Mouse (Mus musculus) limb, embryonic 14.5 days (tissue): ENCODE data around the gene Trim7. TPM values are rescaled to one million over a fixed set of nuclear protein-coding genes. Genes with fewer than 3 reads are reported as not detected.
A peak's percentile ranks its signal among the peaks of the same experiment; 100 is the strongest.

Experiments used
- ATAC-seq: fragments of 200-750 bp; cut with Nextera tagmentation; 2 replicates; pipeline ENCODE4 v1.8.0; 2017; ENCODE audit warnings: low read depth, moderate number of reproducible peaks, moderate TSS enrichment; ENCODE audit not compliant: low FRiP score
- DNase-seq: peaks from one replicate; pipeline ENCODE4 v3.0.0-alpha.2; 2015; ENCODE audit warnings: low spot score
- H3K27ac ChIP-seq: fragments of 300-500 bp; sonication (generic); replicated peaks from 2 replicates; pipeline ENCODE4 v1.5.1; 2014; ENCODE audit warnings: low read depth, mild to moderate bottlenecking, low read length, moderate library complexity, mixed read lengths
- H3K27me3 ChIP-seq: fragments of 300-500 bp; sonication (generic); 2 replicates; pipeline ENCODE4 v1.6.1; 2014; ENCODE audit warnings: low read length, mixed read lengths; ENCODE audit not compliant: control insufficient read depth, insufficient read depth
- H3K36me3 ChIP-seq: fragments of 300-500 bp; sonication (generic); 2 replicates; pipeline ENCODE4 v1.6.1; 2014; ENCODE audit warnings: mild to moderate bottlenecking, low read length, moderate library complexity, mixed read lengths; ENCODE audit not compliant: control insufficient read depth, insufficient read depth
- H3K4me1 ChIP-seq: fragments of 300-500 bp; sonication (generic); 2 replicates; pipeline ENCODE4 v1.6.1; 2014; ENCODE audit warnings: antibody characterized with exemption, low read length, mixed read lengths; ENCODE audit not compliant: control insufficient read depth, insufficient read depth
- H3K4me2 ChIP-seq: fragments of 300-500 bp; sonication (generic); replicated peaks from 2 replicates; pipeline ENCODE4 v1.6.1; 2014; ENCODE audit warnings: low read depth, mild to moderate bottlenecking, low read length, moderate library complexity; ENCODE audit not compliant: severe bottlenecking
- H3K4me3 ChIP-seq: fragments of 300-500 bp; sonication (generic); replicated peaks from 2 replicates; pipeline ENCODE4 v1.5.1; 2014; ENCODE audit warnings: low read length
- H3K9ac ChIP-seq: fragments of 300-500 bp; sonication (generic); 2 replicates; pipeline ENCODE4 v1.6.1; 2014; ENCODE audit warnings: mild to moderate bottlenecking, low read depth, low read length, moderate library complexity; ENCODE audit not compliant: severe bottlenecking
- H3K9me3 ChIP-seq: fragments of 300-500 bp; sonication (generic); 2 replicates; pipeline ENCODE4 v1.6.1; 2016; ENCODE audit warnings: low read length; ENCODE audit not compliant: control insufficient read depth
- POLR2A ChIP-seq: fragments of 200-500 bp; IDR thresholded peaks from 2 replicates; pipeline ENCODE4 v1.8.0; 2012; ENCODE audit warnings: inconsistent platforms, mild to moderate bottlenecking, moderate library complexity, borderline replicate concordance; ENCODE audit not compliant: insufficient read depth, insufficient read length; ENCODE audit errors: extremely low read depth
- WGBS: fragments of 180-500 bp; shearing (Covaris S2); extraction: QIAGEN DNeasy Blood & Tissue Kit; methylation state at CpG from one replicate; pipeline ENCODE4 v1.1.7; 2014; 5-methylcytosine and 5-hydroxymethylcytosine counted together
- polyA plus RNA-seq, 2 experiments: library from polyadenylated mRNA; depleted of rRNA in 1 of 2; stranded (reverse) in 1 of 2; unstranded in 1 of 2; fragments of >200 nt; fragmentation: Nextera tagmentation in 1 of 2; extraction: Ambion mirVana in 1 of 2; gene quantifications; 2 replicates each; pipeline versions ENCODE4 v1.2.1 to v1.2.3; 2012 to 2014

The Trim7 gene
- polyA plus RNA-seq, 2 experiments: 1.2 to 2.9 TPM

GRCm38 (mm10) chr11:48798984-48799920 lies 26.7 kb upstream of the Trim7 start:
- Histone ChIP-seq H3K9ac (peak overlapping the region; percentile 87), H3K4me2 (peak overlapping the region; percentile 89), H3K4me3 (peak overlapping the region; percentile 73), H3K9me3 (no peaks in the 10 kb centered on the region), H3K27ac (peak overlapping the region; percentile 97), H3K36me3 (peaks cover 32% of the 10 kb centered on the region), H3K27me3 (no peaks in the 10 kb centered on the region), H3K4me1 (peaks cover 13% of the 10 kb centered on the region)
- 8% methylated on average over 18 of the region's 18 CpGs for WGBS
- ATAC-seq: peak; percentile 29
- TF ChIP-seq POLR2A: no peak
- no peak for DNase-seq

- H3K27ac ChIP-seq: peak within 1 kb of the TSS; percentile 97
- under 1% methylated on average over 47 of the region's 47 CpGs for WGBS
- H3K4me2 ChIP-seq: peak within 1 kb of the TSS; percentile 89
- no peaks in the 10 kb centered on the region for H3K27me3 ChIP-seq
- peak; percentile 85; the same call in 1 of the 2 replicates for TF ChIP-seq POLR2A
- peak within 1 kb of the TSS; percentile 73 for H3K4me3 ChIP-seq
- H3K9ac ChIP-seq: peak within 1 kb of the TSS; percentile 87
- DNase-seq (peak; percentile 94), ATAC-seq (peak; percentile 93)
- peaks cover 41% of the 10 kb centered on the region for H3K36me3 ChIP-seq
- H3K4me1 ChIP-seq: peaks cover 13% of the 10 kb centered on the region
- H3K9me3 ChIP-seq: no peaks in the 10 kb centered on the region
Observed at GRCm38 (mm10) chr11:48799921-48800701, 25.8 kb upstream of the Trim7 start, which contains the start of gene Rack1. TSS of gene Rack1 (plus strand) at chr11:48800332.

- WGBS: 73% methylated on average over 17 of the region's 17 CpGs
- H3K4me3 ChIP-seq: peak overlapping the region; percentile 73
- peaks cover 13% of the 10 kb centered on the region for H3K4me1 ChIP-seq
- peaks cover 61% of the 10 kb centered on the region for H3K36me3 ChIP-seq
- TF ChIP-seq POLR2A: no peak
- ATAC-seq (no peak), DNase-seq (no peak)
- no peak overlapping the region for H3K27ac ChIP-seq
- H3K9ac ChIP-seq: peak overlapping the region; percentile 87
- no peaks in the 10 kb centered on the region for H3K9me3 ChIP-seq
- H3K4me2 ChIP-seq: peak overlapping the region; percentile 89
- H3K27me3 ChIP-seq: no peaks in the 10 kb centered on the region
Observed at GRCm38 (mm10) chr11:48801831-48802772, 23.8 kb upstream of the Trim7 start.

- DNase-seq: no peak
- no peak for TF ChIP-seq POLR2A
- Histone ChIP-seq H3K27me3 (no peaks in the 10 kb centered on the region), H3K27ac (no peak overlapping the region), H3K4me3 (no peak overlapping the region), H3K9me3 (no peaks in the 10 kb centered on the region), H3K36me3 (peaks cover 79% of the 10 kb centered on the region), H3K4me1 (peaks cover 13% of the 10 kb centered on the region), H3K4me2 (no peak overlapping the region), H3K9ac (no peak overlapping the region)
- WGBS: 98% methylated on average over 2 of the region's 2 CpGs
- ATAC-seq: no peak
Observed at GRCm38 (mm10) chr11:48803988-48804387, 22.0 kb upstream of the Trim7 start.
